Mouse (Mus musculus) thymus, adult 2 months (tissue): Measurements from ENCODE around the gene Upk1a.

Experiments used
- CTCF ChIP-seq: fragments of 200-500 bp; IDR thresholded peaks from 2 replicates; pipeline ENCODE4 v1.5.1; 2012; ENCODE audit warnings: mild to moderate bottlenecking, control low read depth, low read length, moderate library complexity, borderline replicate concordance; ENCODE audit not compliant: control insufficient read depth, poor library complexity, insufficient read depth; ENCODE audit errors: extremely low read depth
- POLR2A ChIP-seq: fragments of 200-500 bp; IDR thresholded peaks from 2 replicates; pipeline ENCODE4 v1.6.1; 2012; ENCODE audit warnings: mild to moderate bottlenecking, low read length, control low read depth, moderate library complexity; ENCODE audit not compliant: control insufficient read depth, poor library complexity, insufficient read depth; ENCODE audit errors: extremely low read depth

GRCm38 (mm10) chr7:30591605-30591951 is 21.1 kb downstream of the Upk1a start:
- TF ChIP-seq POLR2A: no peak
- no peak for TF ChIP-seq CTCF
